12 mouse cellular contexts compared by ENCODE assay signal in genomic region chr10:117766896-117767160, GRCm38 (mm10).
"Had no signal": no experiment of that assay in that cellular context is flagged by ENCODE, and none has a peak within 500 bp of the region (broad histone marks: within the 10 kb centered on the region; RNA-seq: fewer than 3 reads in every experiment).

No protein-coding gene starts in this region.

- DNase-seq: left cerebral cortex, postnatal 4 days; liver; liver, embryonic 13.5 days; liver, postnatal 0 days; lung, adult 18-20 months; lung, adult 2 months; lung, embryonic 14.5 days; lung, postnatal 10 days; lung, postnatal 14 days; lung, postnatal 36 days; lung, postnatal 4 days; midbrain, embryonic 14.5 days had no signal
